Mouse (Mus musculus) midbrain, postnatal 0 days (tissue): ENCODE data around the gene Calr. TPM values are rescaled to one million over a fixed set of nuclear protein-coding genes. Genes with fewer than 3 reads are reported as not detected.

Source experiments
- ATAC-seq: fragments of 200-750 bp; cut with Nextera tagmentation; 2 replicates; pipeline ENCODE4 v1.8.0; 2017; ENCODE audit warnings: moderate number of reproducible peaks, mild to moderate bottlenecking, moderate TSS enrichment, moderate library complexity; ENCODE audit not compliant: low FRiP score
- DNase-seq: peaks from one replicate; pipeline ENCODE4 v3.0.0-alpha.2; 2015; ENCODE audit warnings: low spot score
- H3K27ac ChIP-seq: fragments of 300-500 bp; sonication (generic); 2 replicates; pipeline ENCODE4 v1.5.1; 2014; ENCODE audit warnings: low read depth, mild to moderate bottlenecking, low read length, mixed read lengths
- H3K27me3 ChIP-seq: fragments of 300-500 bp; sonication (generic); 2 replicates; pipeline ENCODE4 v1.6.1; 2014; ENCODE audit warnings: low read length, control low read depth, mixed read lengths; ENCODE audit not compliant: insufficient read depth
- H3K36me3 ChIP-seq: fragments of 300-500 bp; sonication (generic); 2 replicates; pipeline ENCODE4 v1.6.1; 2014; ENCODE audit warnings: low read length, control low read depth, mixed read lengths; ENCODE audit not compliant: insufficient read depth
- H3K4me1 ChIP-seq: fragments of 300-500 bp; sonication (generic); 2 replicates; pipeline ENCODE4 v1.6.1; 2014; ENCODE audit warnings: mild to moderate bottlenecking, control low read depth, antibody characterized with exemption, low read length, mixed read lengths; ENCODE audit not compliant: insufficient read depth
- H3K4me2 ChIP-seq: fragments of 300-500 bp; sonication (generic); 2 replicates; pipeline ENCODE4 v1.6.1; 2014; ENCODE audit warnings: low read depth, mild to moderate bottlenecking, low read length, mixed read lengths; ENCODE audit not compliant: poor library complexity, severe bottlenecking
- H3K4me3 ChIP-seq: fragments of 300-500 bp; sonication (generic); 2 replicates; pipeline ENCODE4 v1.5.1; 2014; ENCODE audit warnings: low read depth, mild to moderate bottlenecking, low read length, moderate library complexity
- H3K9ac ChIP-seq: fragments of 300-500 bp; sonication (generic); replicated peaks from 2 replicates; pipeline ENCODE4 v1.6.1; 2014; ENCODE audit warnings: mild to moderate bottlenecking, low read length, moderate library complexity, mixed read lengths; ENCODE audit not compliant: poor library complexity, severe bottlenecking
- H3K9me3 ChIP-seq: fragments of 300-500 bp; sonication (generic); 2 replicates; pipeline ENCODE4 v1.6.1; 2016; ENCODE audit warnings: low read length, control low read depth
- CTCF ChIP-seq: IDR thresholded peaks from 2 replicates; pipeline ENCODE4 v1.5.1; 2016; ENCODE audit warnings: antibody characterized with exemption, mild to moderate bottlenecking
- WGBS: fragments of 180-500 bp; shearing (Covaris S2); extraction: QIAGEN DNeasy Blood & Tissue Kit; methylation state at CpG from one replicate; pipeline ENCODE4 v1.1.7; 2014; 5-methylcytosine and 5-hydroxymethylcytosine counted together
- polyA plus RNA-seq: library from polyadenylated mRNA; unstranded; fragments of >200 nt; fragmentation: Nextera tagmentation; extraction: Ambion mirVana; gene quantifications from 2 replicates; pipeline ENCODE4 v1.2.1, GENCODE M21; 2015
- total RNA-seq: library from RNA; depleted of rRNA; stranded (reverse); fragments of >200 nt; gene quantifications from 2 replicates; pipeline ENCODE4 v1.2.3, GENCODE M21; 2014

Gene Calr
- total and polyA plus RNA-seq, 2 experiments from 2014 or later: 369 to 444 TPM

DNA sequence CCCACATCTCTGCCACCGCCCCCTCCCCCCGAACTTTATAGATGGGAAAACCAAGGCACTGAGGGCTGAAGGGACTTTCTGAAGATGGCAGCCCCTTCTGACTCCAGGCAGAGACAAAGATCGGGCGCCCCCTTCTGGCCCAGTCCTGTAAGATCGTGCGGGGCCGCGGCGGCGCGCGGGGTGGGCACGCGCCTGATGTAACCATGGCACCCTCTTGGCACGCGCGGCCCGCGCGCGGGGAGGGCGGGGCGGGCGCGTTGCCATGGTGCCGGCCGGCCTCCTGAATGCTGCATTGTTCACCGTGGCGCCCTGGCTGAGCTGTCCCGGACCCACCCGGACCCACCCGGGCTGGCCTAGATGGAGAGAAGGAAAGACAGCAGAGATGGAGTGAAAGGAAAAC lies 35.8 kb downstream of the Calr start:
- Histone ChIP-seq H3K9ac (peak overlapping the region; percentile 24), H3K27me3 (0 out of 2 replicates have a peak, but pooled peaks cover 3% of the 10 kb centered on the region), H3K36me3 (no peaks in the 10 kb centered on the region), H3K27ac (no peak overlapping the region), H3K4me1 (no peaks in the 10 kb centered on the region), H3K4me3 (peak overlapping the region; percentile 40), H3K9me3 (no peaks in the 10 kb centered on the region), H3K4me2 (peak overlapping the region; percentile 69)
- DNase-seq: peak; percentile 93
- peak; percentile 82 for TF ChIP-seq CTCF
- ATAC-seq: peak; percentile 84
- under 1% methylated on average over 32 of the region's 32 CpGs for WGBS

DNA sequence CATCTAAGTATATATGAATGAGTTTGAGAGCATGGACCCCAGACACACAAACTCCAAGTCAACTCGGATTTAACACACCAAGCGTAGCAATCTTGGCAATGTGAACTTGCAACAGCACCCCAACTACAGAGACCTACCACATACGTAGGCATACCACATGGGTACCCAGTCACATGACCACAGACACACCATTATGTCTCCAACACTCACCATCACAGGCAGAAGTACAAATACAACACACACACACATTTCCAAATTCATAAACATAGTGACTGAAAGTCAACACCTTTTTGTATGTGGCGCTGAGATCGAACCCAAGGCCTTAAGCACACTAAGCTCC lies 36.8 kb downstream of the Calr start:
- Histone ChIP-seq H3K4me2 (no peak overlapping the region), H3K4me3 (no peak overlapping the region), H3K4me1 (no peaks in the 10 kb centered on the region), H3K27me3 (0 out of 2 replicates have a peak, but pooled peaks cover 3% of the 10 kb centered on the region), H3K9ac (no peak overlapping the region), H3K36me3 (no peaks in the 10 kb centered on the region), H3K9me3 (no peaks in the 10 kb centered on the region), H3K27ac (no peak overlapping the region)
- no peak for DNase-seq
- TF ChIP-seq CTCF: no peak
- no peak for ATAC-seq
- 73% methylated on average over 5 of the region's 5 CpGs for WGBS

DNA sequence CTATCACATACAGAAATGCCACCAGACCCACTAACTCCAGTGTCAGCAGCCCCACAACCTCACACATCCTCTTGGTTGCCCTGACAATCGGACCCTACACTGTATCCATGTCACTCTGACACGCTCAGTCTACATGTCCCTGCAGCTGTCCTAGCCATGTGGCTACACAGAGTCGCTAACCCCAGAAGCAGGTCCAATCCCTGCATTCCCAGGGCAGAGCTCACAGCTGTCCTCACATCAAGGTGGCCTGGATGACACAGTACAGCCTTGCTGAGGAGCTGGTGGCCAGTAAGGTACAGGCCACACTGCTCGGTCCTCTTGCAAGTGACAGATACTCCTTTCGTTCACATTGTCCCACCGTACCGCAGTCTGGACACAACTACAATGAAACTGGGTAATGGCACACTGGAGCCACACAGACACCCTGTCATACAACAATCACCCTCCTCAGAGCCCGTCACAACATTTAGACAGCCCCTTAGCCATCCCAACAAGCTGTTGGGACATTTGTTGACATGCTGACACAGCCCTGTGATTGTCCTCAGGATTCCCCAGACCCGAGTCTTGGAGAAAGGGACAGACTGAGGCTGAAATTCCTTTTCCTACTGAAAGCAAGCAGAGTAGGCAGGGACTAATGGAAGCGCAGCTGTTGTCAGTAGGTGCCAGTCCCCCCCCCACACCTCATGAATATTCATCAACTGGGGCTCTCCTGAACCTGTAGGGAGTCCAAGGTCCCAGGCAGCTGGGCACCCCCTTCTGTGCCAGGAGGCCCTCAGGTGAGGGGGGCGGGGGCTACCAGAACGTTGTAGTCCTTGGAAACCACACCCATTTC lies 37.4 kb downstream of the Calr start:
- no peak for DNase-seq

DNA sequence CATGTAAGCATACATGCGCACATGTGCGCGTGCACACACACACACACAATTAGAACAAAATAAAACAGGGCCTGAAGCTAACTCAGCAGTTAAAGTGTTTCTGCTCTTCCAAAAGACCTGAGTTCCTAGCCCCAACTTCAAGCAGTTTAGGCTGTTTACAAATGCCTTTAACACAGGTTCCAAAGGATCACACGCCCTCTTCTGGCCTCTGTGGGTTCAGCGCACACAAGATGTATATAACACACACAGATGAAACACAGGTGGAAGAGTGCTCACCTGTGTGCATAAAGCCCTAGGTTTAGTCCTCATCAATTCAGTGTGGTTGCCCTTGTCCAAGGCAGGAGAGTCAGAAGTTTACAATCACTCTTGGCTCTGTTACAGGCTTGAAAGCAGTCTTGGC lies 40.7 kb downstream of the Calr start:
- H3K9ac ChIP-seq: no peak overlapping the region
- no peaks in the 10 kb centered on the region for H3K4me1 ChIP-seq
- DNase-seq: no peak
- WGBS: 96% methylated on average over 5 of the region's 5 CpGs
- H3K36me3 ChIP-seq: no peaks in the 10 kb centered on the region
- no peak for ATAC-seq
- H3K4me3 ChIP-seq: no peak overlapping the region
- TF ChIP-seq CTCF: no peak; the same call in 1 of the 2 replicates
- H3K27ac ChIP-seq: no peak overlapping the region
- no peak overlapping the region for H3K4me2 ChIP-seq
- H3K27me3 ChIP-seq: peaks cover 14% of the 10 kb centered on the region; the same call in 1 of the 2 replicates
- H3K9me3 ChIP-seq: no peaks in the 10 kb centered on the region

More for the DNA sequence above, 37.4 kb downstream of the Calr start:
- Histone ChIP-seq H3K4me1 (no peaks in the 10 kb centered on the region), H3K9ac (no peak overlapping the region), H3K4me3 (no peak overlapping the region), H3K4me2 (no peak overlapping the region), H3K27ac (no peak overlapping the region), H3K36me3 (no peaks in the 10 kb centered on the region), H3K9me3 (no peaks in the 10 kb centered on the region), H3K27me3 (0 out of 2 replicates have a peak, but pooled peaks cover 3% of the 10 kb centered on the region)
- WGBS: 56% methylated on average over 12 of the region's 12 CpGs
- ATAC-seq: no peak
- TF ChIP-seq CTCF: no peak

DNA sequence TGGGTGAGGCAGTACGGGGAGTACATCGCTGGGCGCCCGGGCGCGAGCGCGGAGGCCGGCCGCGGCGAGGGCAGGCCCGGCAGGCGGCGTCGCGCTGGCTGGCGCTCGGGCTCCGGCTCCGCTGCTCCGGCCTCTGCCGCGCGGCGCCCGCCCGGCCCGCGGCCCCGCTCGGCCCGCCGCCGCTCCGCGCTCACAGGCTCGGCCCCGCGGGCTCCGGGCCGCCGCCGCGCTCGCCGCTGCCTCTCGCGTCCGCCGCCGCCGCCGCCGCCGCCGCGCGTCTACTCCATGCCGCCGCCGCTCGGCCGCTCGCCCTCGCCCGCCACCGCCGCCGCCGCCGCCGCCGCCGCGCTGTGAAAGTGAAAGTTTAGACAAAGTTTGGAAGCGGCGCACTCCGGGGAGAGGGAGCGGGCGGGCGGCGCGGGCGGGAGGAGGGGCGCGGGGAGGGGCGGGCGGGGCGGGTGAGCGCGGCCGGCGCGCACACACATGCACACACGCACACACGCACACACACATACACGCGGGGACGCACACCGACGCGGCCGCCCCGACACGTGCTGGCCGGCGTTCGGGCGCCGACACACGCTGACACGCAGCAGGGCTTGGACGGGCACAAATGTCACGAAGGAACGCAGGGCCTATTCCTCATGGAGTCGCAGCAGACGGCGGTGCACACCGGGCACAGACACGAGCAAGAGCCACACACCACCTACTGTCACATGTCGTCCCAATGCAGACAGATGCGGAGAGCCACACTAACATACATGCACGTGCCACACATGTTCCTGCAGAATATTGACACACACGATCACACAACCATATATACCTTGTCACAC lies 46.5 kb downstream of the Calr start, which contains the start of gene Nfix:
Nfix (minus strand) TSS at position 346 of the 833 bp plus-strand sequence.
- peak; percentile 51 for DNase-seq
- H3K27me3 ChIP-seq: peaks cover 35% of the 10 kb centered on the region

More for the DNA sequence above, 46.5 kb downstream of the Calr start, which contains the start of gene Nfix:
- Histone ChIP-seq H3K4me2 (peak within 1 kb of the TSS; percentile 99), H3K4me1 (no peaks in the 10 kb centered on the region), H3K4me3 (peak within 1 kb of the TSS; percentile 69), H3K9me3 (no peaks in the 10 kb centered on the region), H3K36me3 (no peaks in the 10 kb centered on the region), H3K27ac (peak within 1 kb of the TSS; percentile 74), H3K9ac (peak within 1 kb of the TSS; percentile 78)
- TF ChIP-seq CTCF: no peak
- 2% methylated on average over 26 of the region's 125 CpGs for WGBS
- peak; percentile 47 for ATAC-seq
